Mouse (Mus musculus) adrenal gland, postnatal 0 days (tissue): ENCODE data around the gene Tyk2. TPM values are rescaled to one million over a fixed set of nuclear protein-coding genes. Genes with fewer than 3 reads are reported as not detected.

Source experiments
- microRNA-seq: library from miRNA; unstranded; fragments of <30 nt; microRNA quantifications from one replicate; pipeline ENCODE4, GENCODE M21; 2016; ENCODE audit warnings: borderline replicate concordance; ENCODE audit not compliant: insufficient number of aligned reads
- polyA plus RNA-seq: library from polyadenylated mRNA; unstranded; fragments of >200 nt; fragmentation: Nextera tagmentation; extraction: Ambion mirVana; gene quantifications from 2 replicates; pipeline ENCODE4 v1.2.1, GENCODE M21; 2015

Tyk2 gene
- 5.3 and 10.8 TPM in 2 replicates for polyA plus RNA-seq

GRCm38 (mm10) chr9:21131059-21131956 is at the start of gene Tyk2:
Tyk2 (minus strand) TSS chr9:21131243.

GRCm38 (mm10) chr9:21165041-21165951 is 34.3 kb upstream of the Tyk2 start, which contains the start of gene Pde4a:
Pde4a (plus strand) TSS chr9:21165714.

GRCm38 (mm10) chr9:21149654-21150419 is 18.8 kb upstream of the Tyk2 start, which contains the start of gene Cdc37:
Cdc37 (minus strand) TSS chr9:21149982.

GRCm38 (mm10) chr9:21091707-21092320 is 39.2 kb downstream of the Tyk2 start, which contains the start of the genes Gm38431 and Raver1:
Gm38431 (minus strand) TSS chr9:21091997.
Raver1 (minus strand) TSS chr9:21092008.

GRCm38 (mm10) chr9:21073044-21073840 is 57.8 kb downstream of the Tyk2 start, which contains the start of the genes Gm49373 and Fdx1l:
Gm49373 (minus strand) TSS chr9:21073096.
Fdx1l (minus strand) TSS chr9:21073614.

GRCm38 (mm10) chr9:21067006-21067684 is 63.9 kb downstream of the Tyk2 start, which contains the start of gene Zglp1:
Zglp1 (minus strand) TSS chr9:21067093.

Small RNA genes within 50 kb of the gene (microRNA-seq; reads per million reads assigned to microRNA genes)
- 3.2 reads per million for gene Mir7082

Other genes starting within 250 kb of the Tyk2 start
- gene Ppan, start 243.1 kb downstream of the Tyk2 start, polyA plus RNA-seq: 26.7 and 36.0 TPM in 2 replicates
- 160 and 181 TPM in 2 replicates for gene Eif3g, start 232.6 kb downstream of the Tyk2 start, polyA plus RNA-seq
- gene Dnmt1, start 171.4 kb downstream of the Tyk2 start, polyA plus RNA-seq: 20.2 and 26.5 TPM in 2 replicates
- 25.8 and 29.4 TPM in 2 replicates for gene S1pr2, start 154.5 kb downstream of the Tyk2 start, polyA plus RNA-seq
- 98.2 and 154 TPM in 2 replicates for gene Mrpl4, start 128.5 kb downstream of the Tyk2 start, polyA plus RNA-seq
- gene Icam1, start 115.3 kb downstream of the Tyk2 start, polyA plus RNA-seq: 10.3 TPM in 2 replicates
- 4.3 and 5.4 TPM in 2 replicates for gene Icam4, start 101.9 kb downstream of the Tyk2 start, polyA plus RNA-seq
- gene Icam5, start 99.2 kb downstream of the Tyk2 start, polyA plus RNA-seq: 0.15 and 0.16 TPM in 2 replicates
- gene Zglp1, start 64.2 kb downstream of the Tyk2 start, polyA plus RNA-seq: 0.48 TPM in 1 of 2 replicates, not detected in the other
- 0.19 and 0.25 TPM in 2 replicates for gene Gm49373, start 58.1 kb downstream of the Tyk2 start, polyA plus RNA-seq
- 60.5 and 68.4 TPM in 2 replicates for gene Fdx1l, start 57.6 kb downstream of the Tyk2 start, polyA plus RNA-seq
- gene Gm38431, start 39.2 kb downstream of the Tyk2 start, polyA plus RNA-seq: 0.91 and 1.2 TPM in 2 replicates
- gene Raver1, start 39.2 kb downstream of the Tyk2 start, polyA plus RNA-seq: 25.9 and 31.4 TPM in 2 replicates
- gene Cdc37, start 18.7 kb upstream of the Tyk2 start, polyA plus RNA-seq: 163 and 197 TPM in 2 replicates
- 3.1 and 5.1 TPM in 2 replicates for gene Pde4a, start 34.5 kb upstream of the Tyk2 start, polyA plus RNA-seq
- gene Keap1, start 108.1 kb upstream of the Tyk2 start, polyA plus RNA-seq: 42.4 and 49.5 TPM in 2 replicates
- gene S1pr5, start 117.2 kb upstream of the Tyk2 start, polyA plus RNA-seq: 0.08 TPM in 2 replicates
- 20.2 and 26.7 TPM in 2 replicates for gene Atg4d, start 134.1 kb upstream of the Tyk2 start, polyA plus RNA-seq
- 7.6 and 10.7 TPM in 2 replicates for gene Kri1, start 156.7 kb upstream of the Tyk2 start, polyA plus RNA-seq
- 43.7 and 55.9 TPM in 2 replicates for gene Cdkn2d, start 160.2 kb upstream of the Tyk2 start, polyA plus RNA-seq
- gene Ap1m2, start 181.1 kb upstream of the Tyk2 start, polyA plus RNA-seq: 0.55 and 0.95 TPM in 2 replicates
- gene Slc44a2, start 189.5 kb upstream of the Tyk2 start, polyA plus RNA-seq: 51.3 and 55.7 TPM in 2 replicates
- 60.5 and 74.0 TPM in 2 replicates for gene Ilf3, start 236.6 kb upstream of the Tyk2 start, polyA plus RNA-seq